Mouse (Mus musculus) lung, postnatal 25 days (tissue): ENCODE data around the gene St6galnac5.
A peak's percentile ranks its signal among the peaks of the same experiment; 100 is the strongest.

Experiments used
- DNase-seq: peaks from one replicate; pipeline ENCODE4 v3.0.0; 2022; ENCODE audit warnings: low spot score

The St6galnac5 gene

DNA sequence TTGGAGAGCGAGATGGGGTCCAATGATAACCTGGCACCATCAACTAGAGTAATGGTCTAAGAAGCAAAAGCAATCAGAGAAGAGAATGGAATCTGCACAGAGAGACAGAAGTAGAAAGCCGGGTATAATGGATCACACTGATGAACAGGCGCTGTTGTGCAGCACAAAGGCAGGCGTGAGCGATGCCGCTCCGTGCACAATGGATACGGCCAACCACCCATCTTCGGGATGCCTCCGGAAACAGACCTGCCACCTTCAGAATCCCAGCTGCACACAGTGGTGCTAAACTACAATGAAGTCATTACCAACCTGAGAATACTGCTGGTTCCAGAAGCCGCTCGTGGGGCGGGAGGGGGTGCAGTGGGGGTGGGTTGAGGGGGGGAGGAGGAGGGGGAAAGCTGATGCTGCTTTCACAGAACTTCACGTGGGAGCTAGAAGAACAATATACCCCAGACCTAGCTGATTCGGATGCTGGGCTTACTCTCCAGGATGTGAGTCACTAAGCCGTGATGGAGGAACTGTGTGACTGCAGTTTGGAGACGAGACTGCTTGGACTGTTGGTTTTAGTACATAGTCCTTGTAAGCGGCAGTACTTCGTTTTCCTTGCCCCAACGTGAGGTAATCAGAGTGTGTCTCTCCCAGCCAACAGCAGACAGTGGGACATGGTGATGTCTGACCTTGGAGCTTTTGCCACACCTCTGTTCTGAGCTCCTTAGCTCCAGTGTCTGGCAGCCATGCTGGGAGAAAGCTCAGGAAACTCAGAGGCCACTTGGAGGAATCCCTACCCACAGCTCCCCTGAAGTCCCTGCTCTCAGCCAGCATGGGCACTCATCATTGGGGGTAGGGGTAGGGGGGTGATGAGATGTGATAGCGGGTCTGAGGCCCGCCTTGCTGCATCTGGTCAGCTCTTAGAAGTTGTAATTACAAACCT lies 115.7 kb downstream of the St6galnac5 start:
- no peak for DNase-seq

GRCm38 (mm10) chr3:152861978-152862377 lies 120.1 kb downstream of the St6galnac5 start:
- no peak for DNase-seq

- DNase-seq, result no peak
These were observed 120.6 kb downstream of the St6galnac5 start for GRCm38 (mm10) chr3:152861450-152861849.

DNA sequence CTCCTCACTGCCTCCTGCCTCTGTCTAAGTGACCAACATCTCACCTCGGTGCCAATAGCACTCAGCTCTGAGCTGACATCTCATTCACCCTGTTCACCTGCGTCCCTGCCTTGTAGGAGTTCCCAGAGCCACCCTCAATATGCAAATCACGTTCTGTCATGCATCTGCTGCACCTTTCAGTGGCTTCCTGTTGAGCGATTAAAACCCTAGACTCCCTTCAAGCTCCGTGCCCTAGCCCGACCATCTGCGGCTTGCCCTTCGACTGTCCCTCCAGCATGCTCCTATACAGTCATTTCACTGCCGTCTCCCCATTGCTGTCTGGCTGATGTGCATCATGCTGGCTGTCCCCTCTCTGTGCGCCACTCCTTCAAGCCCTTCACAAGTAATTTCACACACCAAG lies 126.0 kb downstream of the St6galnac5 start:
- no peak for DNase-seq

DNA sequence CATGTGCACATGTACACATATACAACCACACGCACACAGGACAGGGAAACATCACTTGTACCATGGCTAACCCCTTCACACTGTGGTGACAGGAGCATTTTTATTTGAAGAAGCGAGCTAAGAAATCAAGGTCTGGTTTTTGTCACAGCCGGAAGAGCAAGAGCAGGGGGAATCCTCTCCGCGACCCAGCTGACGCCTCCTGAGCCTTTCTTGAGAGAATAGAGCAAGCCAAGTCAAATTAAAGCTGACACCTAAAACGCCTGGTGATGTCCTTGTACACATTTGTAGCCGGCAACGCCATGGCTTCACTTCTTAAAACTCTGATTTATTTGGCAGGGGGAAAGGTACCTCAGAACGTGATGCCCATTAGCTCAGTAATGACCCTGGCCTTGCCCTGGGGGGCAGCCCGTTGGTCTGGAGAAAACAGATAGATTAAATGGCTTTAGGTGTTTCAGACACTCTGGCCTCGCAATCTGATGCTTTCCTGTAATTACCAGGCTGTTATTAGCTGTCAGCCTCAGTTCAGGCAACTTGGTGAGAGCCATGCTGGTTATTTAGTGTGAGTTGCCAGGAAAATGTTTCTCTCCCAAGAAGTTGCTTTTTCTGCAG lies 126.9 kb downstream of the St6galnac5 start:
- DNase-seq, result no peak

DNA sequence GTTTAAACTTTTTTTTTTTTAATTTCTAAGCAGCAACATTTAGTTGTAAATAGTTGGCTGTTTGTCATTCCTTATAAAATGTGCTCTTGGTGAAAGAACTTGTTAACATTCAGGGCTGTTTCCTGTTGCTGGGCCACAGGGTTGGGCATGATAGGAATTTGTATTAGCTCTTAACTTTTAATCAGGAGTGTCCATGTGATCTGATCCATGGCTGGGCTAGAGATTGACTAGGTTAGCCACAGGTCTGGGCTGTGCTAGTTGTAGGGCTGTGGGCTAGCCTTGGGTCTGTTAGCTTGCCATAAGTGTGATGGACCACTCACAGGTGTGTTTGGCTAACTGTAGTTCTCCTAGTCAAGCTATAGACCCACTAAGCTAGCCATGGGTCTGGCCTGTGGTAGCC lies 138.1 kb downstream of the St6galnac5 start:
- no peak for DNase-seq

DNA sequence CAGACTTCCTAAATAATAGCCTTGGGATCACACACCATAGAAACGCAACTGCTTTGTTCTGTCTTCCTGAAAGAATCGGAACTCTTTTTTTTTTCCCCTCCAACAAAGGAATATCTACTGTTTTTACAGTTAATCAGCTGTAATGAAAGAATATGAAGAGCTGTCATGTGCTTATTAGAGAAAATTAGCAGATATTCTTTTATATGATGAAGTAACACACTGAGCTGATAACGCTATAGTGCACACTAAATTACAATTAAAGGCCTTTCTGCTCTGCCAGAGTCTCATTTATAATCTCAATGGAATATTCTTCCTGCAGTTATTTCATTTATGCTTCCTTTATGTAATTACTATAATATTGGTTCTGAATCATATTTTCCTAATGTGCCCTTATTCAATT lies 139.4 kb downstream of the St6galnac5 start:
- DNase-seq, result no peak

DNA sequence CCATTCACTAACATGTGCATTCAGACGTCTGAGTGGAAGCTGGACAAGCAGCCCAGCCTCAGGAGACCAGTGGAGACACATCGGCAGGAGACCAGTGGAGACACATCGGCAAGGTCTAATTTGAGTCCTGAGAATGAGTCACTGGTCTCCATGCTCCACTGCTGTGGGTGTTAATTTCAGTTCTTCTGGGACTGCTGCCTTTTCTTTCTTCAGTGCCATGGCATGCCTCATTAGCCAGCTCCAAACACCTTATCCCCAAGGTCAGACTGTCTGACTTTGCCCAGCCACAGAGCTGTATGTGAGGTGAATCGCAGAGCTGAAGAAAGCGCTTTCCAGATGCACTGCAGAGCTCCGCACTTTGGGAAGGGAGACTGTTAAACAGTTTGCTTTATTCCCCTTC lies 140.8 kb downstream of the St6galnac5 start:
- no peak for DNase-seq

- no peak for DNase-seq
These were observed 144.1 kb downstream of the St6galnac5 start for GRCm38 (mm10) chr3:152837938-152838337.

DNA sequence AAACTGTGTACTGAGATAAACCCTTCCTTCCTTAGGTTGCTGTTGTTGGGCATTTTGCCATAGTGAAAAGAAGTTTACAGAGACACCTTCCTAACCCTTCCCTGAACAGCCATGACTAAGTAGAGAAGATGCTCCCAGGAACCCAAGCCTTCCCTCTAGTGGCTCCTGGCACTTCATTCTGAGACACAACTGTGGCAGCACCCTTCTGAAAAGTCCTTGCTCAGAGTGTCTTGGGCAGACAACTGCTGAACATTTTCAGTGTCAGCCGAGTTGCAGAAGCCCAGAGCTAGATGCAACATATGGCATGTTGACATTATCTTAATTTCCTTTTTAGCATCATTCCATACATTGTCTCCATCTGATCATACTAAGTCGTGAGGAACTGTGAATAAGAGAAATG lies 144.6 kb downstream of the St6galnac5 start:
- DNase-seq, result no peak

DNA sequence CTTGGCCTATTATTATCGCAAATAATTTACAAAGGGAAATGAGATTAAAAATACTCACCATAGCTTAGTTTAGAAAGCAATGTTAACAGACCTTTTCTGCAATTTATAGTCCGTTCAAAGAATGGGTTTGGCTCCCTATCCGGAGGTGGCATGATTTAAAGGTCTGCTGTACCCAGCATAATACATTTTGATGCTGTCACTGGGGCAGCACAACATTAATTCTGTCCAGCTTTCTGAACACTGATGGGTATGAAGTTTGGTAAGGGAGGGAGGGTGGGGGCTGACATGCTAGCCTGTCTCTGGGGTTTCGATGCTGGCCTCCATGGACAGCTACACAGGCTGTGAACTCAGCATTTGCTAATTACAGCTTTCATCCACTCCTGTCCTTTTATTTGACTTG lies 149.6 kb downstream of the St6galnac5 start:
- no peak for DNase-seq

- DNase-seq, result no peak
These were observed 150.1 kb downstream of the St6galnac5 start for GRCm38 (mm10) chr3:152831974-152832373.

- DNase-seq, result no peak
These were observed 150.7 kb downstream of the St6galnac5 start for GRCm38 (mm10) chr3:152831377-152831776.

- peak; percentile 38 for DNase-seq
These were observed 160.8 kb downstream of the St6galnac5 start for GRCm38 (mm10) chr3:152821202-152821601.

GRCm38 (mm10) chr3:152820406-152820805 lies 161.6 kb downstream of the St6galnac5 start:
- no peak for DNase-seq

GRCm38 (mm10) chr3:152815110-152815509 lies 166.9 kb downstream of the St6galnac5 start:
- no peak for DNase-seq

DNA sequence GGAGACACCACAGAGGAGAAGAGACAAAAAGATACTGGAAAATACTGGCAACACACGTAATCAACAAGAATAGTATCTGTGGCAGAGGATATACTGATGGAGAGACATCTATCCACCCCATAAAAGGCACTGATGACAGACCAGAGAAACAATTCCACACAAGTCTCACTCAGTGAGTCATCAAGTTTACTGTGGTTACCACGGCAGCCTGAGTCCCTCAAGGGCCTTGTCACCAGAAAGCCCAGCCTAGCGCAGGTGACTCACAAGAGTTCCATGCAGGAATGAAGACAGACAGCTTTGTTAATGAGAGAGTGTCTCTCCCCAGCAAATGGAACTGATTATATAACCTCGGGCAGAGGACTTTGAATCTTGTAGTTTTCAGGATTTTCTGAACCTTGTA lies 168.1 kb downstream of the St6galnac5 start:
- no peak for DNase-seq

- peak; percentile 12 for DNase-seq
These were observed 182.2 kb downstream of the St6galnac5 start for GRCm38 (mm10) chr3:152799738-152800431.

- no peak for DNase-seq
These were observed 184.7 kb downstream of the St6galnac5 start for GRCm38 (mm10) chr3:152797354-152797753.

- no peak for DNase-seq
These were observed 185.8 kb downstream of the St6galnac5 start for GRCm38 (mm10) chr3:152796216-152796615.

DNA sequence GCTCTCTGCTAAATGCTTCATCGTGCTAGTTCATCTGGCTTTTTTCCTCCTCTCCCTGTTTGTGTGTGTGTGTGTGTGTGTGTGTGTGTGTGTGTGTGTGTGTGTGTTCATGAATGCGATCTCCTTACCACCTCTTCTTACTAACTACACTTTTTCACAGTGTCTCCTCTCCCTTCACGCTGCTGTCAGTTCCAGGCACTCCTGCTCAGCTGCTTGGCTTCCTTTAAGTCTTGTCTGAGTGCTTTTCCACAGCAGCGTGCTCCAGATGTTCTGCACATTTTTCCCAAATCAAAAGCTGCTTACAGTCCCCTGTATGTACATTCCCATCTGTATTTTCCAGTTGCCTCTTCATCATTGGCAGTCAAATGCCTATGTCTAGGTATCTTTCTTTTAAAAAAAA lies 189.0 kb downstream of the St6galnac5 start:
- no peak for DNase-seq

DNA sequence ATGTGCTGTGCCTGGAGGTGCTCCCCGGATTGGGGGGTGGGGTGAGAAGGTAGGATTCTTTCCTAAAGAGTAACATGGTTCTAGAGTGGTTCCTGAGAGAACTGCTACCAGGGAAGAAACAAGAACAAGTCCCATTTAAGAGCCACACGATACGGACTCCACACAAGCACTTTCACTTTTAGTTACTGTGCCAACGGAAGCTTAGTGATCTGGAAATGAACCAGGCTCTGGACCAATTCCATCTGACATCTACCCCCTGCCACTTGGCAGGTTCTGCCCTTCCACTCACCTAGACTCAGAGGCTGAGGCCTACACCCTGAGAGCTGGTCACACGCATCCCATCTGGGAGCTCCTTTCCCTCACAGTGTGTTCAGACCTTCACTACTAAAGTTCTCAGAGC lies 189.4 kb downstream of the St6galnac5 start:
- DNase-seq, result no peak
